Mouse (Mus musculus): ENCODE data around the gene Epb41.

- no peak for TF ChIP-seq POLR2A (IDR thresholded peaks at IDR 0.05; ENCODE audit: low read depth, low read length)
- TF ChIP-seq CTCF (IDR thresholded peaks at IDR 0.05; ENCODE audit: borderline replicate concordance, insufficient read depth, low read length), result no peak
Measured at GRCm38 (mm10) chr4:131898503-131899179, 176.5 kb downstream of the Epb41 start.

Measured in embryonic fibroblast, embryonic 13.5 days (primary cell).